Mouse (Mus musculus) cortical plate, adult 2 months (tissue): ENCODE results near the gene Sstr4. TPM values are rescaled to one million over a fixed set of nuclear protein-coding genes. Genes with fewer than 3 reads are reported as not detected.

ENCODE experiments used
- H3K27ac ChIP-seq: fragments of 200-500 bp; 2 replicates; pipeline ENCODE4 v1.5.1; 2012; ENCODE audit warnings: low read length, control low read depth, inconsistent platforms; ENCODE audit not compliant: insufficient read depth
- H3K4me1 ChIP-seq: fragments of 200-500 bp; 2 replicates; pipeline ENCODE4 v1.6.1; 2011; ENCODE audit warnings: low read length; ENCODE audit not compliant: control insufficient read depth, insufficient read depth
- H3K4me3 ChIP-seq: fragments of 200-500 bp; 2 replicates; pipeline ENCODE4 v1.5.1; 2011; ENCODE audit warnings: mild to moderate bottlenecking, low read length, control low read depth; ENCODE audit not compliant: insufficient read depth
- CTCF ChIP-seq: fragments of 200-500 bp; IDR thresholded peaks from 2 replicates; pipeline ENCODE4 v1.5.1; 2011; ENCODE audit warnings: mild to moderate bottlenecking, control low read depth, low read length; ENCODE audit not compliant: insufficient read depth; ENCODE audit errors: extremely low read depth
- POLR2A ChIP-seq: fragments of 200-500 bp; IDR thresholded peaks from 2 replicates; pipeline ENCODE4 v1.6.1; 2011; ENCODE audit warnings: mild to moderate bottlenecking, low read length, control low read depth; ENCODE audit not compliant: insufficient read depth; ENCODE audit errors: extremely low read depth
- polyA plus RNA-seq: library from polyadenylated mRNA; depleted of rRNA; stranded (reverse); fragments of >200 nt; gene quantifications from 2 replicates; pipeline ENCODE4 v1.2.3, GENCODE M21; 2012

The Sstr4 gene
- polyA plus RNA-seq, 1 experiment = 21.9 TPM

DNA sequence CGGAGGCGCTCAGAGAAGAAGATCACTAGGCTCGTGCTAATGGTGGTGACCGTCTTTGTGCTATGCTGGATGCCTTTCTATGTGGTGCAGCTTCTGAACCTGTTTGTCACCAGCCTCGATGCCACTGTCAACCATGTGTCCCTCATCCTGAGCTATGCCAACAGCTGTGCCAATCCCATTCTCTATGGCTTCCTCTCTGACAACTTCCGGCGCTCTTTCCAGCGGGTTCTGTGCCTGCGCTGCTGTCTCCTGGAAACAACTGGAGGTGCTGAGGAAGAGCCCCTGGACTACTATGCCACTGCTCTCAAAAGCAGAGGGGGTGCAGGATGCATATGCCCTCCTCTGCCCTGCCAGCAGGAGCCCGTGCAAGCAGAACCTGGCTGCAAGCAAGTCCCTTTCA lies 1.1 kb downstream of the Sstr4 start:
- Histone ChIP-seq H3K4me1 (no peaks in the 10 kb centered on the region), H3K4me3 (peak overlapping the region; percentile 78), H3K27ac (peak overlapping the region; percentile 83)
- TF ChIP-seq CTCF = no peak
- TF ChIP-seq POLR2A = peak; percentile 46; the same call in 1 of the 2 replicates

DNA sequence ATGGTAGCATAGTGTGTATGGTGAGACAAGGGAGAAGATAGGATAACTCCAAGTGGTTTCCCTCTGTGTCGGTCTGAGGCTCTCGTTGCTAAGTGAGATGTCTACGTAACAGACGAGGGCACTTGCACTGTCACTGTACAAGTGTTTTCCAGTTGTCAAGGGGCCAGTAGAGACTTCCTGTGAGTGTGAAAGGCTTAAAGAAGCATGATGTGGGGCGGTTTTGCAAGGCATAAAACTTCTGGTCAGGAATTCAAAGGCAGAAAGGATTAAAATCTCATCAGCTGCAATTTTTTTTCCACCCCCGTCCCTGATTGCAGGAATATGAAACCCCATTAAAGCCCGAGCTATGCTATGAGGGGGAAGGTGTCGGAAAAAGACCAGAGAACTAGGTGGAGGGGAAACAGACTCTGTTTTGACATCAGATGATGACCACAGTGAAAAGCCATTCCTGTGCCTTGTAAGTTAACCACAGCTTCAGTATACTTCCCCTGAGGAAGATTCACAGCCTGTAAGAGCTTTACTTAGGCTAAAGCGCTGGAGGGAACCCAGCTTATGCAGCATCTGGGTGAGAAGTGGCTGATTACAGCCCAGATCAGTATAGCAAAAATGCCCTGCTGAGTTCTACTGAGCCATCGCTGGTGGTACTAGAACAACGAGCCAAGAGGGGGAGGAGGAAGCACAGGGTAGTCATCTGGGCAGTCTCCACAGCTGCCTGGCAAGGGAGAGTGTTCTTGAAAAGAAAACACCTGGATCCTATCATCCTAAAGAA lies 2.1 kb downstream of the Sstr4 start:
- TF ChIP-seq CTCF = no peak
- 0 out of 2 replicates have a peak, but pooled peaks have one; percentile 13 for TF ChIP-seq POLR2A
- Histone ChIP-seq H3K4me1 (no peaks in the 10 kb centered on the region), H3K4me3 (peak overlapping the region; percentile 78), H3K27ac (peak overlapping the region; percentile 83)

DNA sequence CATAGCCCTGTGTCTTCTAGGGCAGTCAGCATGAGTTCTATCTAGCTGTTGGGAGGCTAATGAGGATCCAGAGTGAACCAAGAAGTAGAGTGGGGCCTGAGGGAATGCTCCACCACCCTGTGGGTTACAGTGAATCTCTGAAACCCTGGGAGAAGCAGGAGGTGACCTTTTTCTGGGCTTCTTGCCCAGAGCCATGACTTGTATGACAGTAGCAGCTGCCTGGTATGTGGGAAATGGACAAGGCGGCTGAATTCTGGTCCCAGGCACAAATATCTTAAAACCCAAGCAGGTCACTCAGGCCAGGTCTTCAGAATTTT lies 2.6 kb downstream of the Sstr4 start:
- H3K4me3 ChIP-seq = peak overlapping the region; percentile 78
- H3K27ac ChIP-seq = peak overlapping the region; percentile 5; the same call in 1 of the 2 replicates
- no peaks in the 10 kb centered on the region for H3K4me1 ChIP-seq
- TF ChIP-seq POLR2A (no peak), CTCF (no peak)

DNA sequence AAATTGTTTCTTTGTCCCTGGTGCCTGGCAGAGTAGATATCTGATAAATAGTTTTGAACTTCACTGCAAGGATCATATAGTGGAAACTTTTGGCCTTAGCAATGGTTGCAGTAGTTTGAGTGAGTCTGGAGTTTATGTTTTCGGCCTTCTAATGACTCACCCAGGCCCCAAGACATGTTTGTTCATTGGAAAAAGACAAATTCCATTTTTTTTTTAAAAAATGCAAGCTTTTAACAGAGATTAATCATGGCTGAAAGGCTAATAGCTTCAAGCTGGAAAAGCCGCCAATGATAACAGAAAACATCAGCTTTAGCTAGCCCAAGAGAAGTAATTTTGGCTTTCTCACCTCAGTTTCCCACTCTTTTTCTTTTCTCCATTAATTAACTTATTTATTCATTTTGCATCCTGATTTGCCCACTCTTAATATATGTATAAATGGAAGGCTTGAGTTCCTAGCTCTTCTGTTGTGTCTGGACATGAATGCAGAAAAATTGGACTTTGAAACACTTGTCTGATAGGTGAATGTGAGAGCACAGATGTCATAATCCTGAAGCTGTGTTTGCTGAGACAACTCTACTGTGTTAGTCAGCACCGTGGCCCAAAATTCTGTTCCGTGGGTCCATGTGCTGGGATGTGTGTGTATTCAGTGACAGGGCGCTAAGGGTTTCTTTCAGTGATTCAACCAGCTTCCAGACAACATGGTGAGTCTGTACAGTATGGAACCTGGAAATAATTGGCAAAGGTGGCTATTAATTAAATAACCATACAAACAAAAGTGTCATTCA lies 3.9 kb downstream of the Sstr4 start:
- peak overlapping the region; percentile 13 for H3K4me3 ChIP-seq
- TF ChIP-seq CTCF (no peak), POLR2A (no peak)
- no peaks in the 10 kb centered on the region for H3K4me1 ChIP-seq
- no peak overlapping the region for H3K27ac ChIP-seq

DNA sequence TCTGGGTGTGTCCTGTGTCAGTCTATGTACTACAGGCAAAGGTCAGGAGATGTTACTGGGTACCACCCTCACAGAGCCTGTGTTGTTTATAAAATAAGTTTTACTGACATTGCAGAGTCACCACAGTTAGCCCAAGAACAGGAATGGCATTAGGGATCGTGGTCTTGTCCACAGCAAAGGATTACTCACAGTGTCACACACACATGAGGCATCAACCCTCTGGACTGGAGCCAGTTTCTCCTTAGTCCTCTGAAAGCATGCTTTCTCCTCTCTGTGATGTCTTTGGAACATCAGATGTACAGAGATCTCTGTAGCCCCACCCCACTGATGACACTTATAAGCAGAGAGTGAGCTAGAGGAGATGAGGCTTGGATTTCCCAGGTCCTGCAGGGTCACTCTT lies 7.1 kb downstream of the Sstr4 start:
- H3K27ac ChIP-seq = no peak overlapping the region
- no peak overlapping the region for H3K4me3 ChIP-seq
- no peak for TF ChIP-seq CTCF
- no peak for TF ChIP-seq POLR2A
- H3K4me1 ChIP-seq = no peaks in the 10 kb centered on the region

DNA sequence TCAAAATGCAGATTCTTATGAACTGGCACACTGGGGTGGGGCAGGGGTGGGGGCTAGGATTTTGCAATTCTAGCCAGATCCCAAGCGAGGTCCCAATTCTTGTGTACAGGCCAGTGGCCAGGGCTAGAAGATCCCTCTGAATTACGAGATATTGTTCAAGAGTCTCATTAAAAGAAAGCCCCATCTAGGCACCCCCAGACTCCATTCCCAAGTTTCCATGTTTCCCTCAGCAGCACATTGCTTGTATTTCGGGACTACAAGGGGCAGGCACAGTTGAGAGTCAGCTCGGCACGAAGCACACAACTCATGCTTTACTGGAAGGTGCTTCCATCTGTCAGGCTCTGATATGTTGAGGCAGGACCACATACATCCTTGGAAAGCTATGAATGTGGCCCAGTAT lies 9.8 kb downstream of the Sstr4 start:
- H3K4me3 ChIP-seq = no peak overlapping the region
- no peak for TF ChIP-seq POLR2A
- TF ChIP-seq CTCF = no peak
- no peaks in the 10 kb centered on the region for H3K4me1 ChIP-seq
- no peak overlapping the region for H3K27ac ChIP-seq

DNA sequence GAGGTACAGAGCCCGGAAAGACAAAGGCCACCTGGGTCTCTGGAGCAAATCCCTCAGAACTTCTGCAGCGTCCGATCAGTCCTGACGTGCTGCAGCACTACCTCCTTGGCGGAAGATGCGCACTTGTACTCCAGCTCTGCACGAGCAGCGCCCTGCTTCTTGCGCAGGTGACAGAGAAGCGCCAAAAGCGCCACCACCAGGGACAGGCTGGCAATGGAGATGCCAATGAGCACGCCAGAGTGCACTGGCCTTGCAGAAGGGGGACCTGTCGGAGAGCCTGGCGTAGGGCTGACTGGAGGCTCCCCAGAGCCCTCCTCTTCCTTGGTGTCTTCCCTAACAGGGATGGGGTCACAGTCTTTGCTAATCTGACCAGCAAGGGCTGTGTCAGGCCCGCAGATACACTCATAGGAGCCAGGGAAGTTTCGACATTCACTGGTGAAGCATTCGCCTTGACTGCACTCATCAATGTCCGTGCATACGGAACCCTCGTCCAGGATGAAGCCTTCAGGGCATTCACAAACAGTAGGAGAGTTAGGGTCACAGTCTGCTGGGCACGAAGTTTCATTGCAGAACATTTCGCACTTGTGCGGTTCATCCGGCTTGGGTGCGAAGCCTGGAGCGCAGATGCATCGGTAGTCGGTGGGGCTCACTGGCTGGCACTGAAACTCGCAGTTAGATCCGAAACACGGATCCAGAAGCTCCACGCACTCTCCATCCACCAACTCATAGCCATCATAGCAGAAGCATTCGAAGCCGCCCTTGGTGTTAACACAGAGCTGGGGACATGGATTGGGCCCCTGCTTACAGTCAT lies 11.2 kb downstream of the Sstr4 start:
- TF ChIP-seq POLR2A (no peak), CTCF (no peak)
- Histone ChIP-seq H3K4me1 (no peaks in the 10 kb centered on the region), H3K4me3 (0 out of 2 replicates have a peak overlapping the region, but pooled peaks have one; percentile 0), H3K27ac (no peak overlapping the region; the same call in 1 of the 2 replicates)

DNA sequence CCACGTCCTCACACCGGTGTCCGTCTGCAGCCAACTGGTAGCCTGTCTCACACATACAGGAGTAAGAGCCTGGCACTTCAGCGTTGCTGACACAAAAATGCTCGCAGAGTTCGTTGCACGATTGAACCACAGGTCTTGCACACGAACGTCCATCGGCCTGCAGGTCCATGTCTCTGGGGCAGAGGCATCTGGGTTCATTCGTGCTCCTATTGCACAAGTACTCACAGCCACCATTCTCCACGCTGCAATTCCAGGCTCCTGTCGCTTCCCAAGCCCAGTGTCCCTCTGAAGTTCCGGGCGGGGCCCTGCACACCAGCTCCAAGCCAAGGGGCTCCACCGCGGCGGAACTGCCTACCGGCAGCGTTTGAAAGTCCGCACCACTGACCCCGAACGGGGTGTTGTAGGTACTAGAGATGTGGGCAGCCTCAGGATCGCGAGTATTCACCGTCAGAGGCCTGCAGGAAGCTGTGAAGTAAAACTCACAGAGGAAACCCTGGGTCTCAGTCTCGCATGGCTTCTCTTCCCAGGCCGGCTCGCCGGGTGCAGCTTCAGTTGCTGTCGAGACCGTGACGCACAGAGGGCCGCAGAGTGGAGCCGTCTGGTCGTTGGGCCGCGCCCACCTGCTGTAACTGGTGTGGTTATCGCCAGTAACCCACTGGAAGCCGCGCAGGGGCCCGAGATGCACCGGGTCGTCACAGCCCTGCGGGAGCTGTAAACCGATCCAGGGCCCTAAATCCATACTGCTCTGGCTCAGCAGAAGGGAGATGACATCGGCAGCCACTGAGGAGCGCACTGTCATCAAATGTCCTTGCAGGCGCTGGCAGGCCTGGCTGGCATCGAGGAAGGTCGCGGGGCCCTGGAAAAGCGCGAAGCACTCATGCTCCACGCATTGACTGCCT lies 12.1 kb downstream of the Sstr4 start:
- no peak for TF ChIP-seq CTCF
- Histone ChIP-seq H3K4me3 (peak overlapping the region; percentile 0; the same call in 1 of the 2 replicates), H3K27ac (peak overlapping the region; percentile 26; the same call in 1 of the 2 replicates), H3K4me1 (no peaks in the 10 kb centered on the region)
